Mouse (Mus musculus): ENCODE measurements around the gene 1700001F09Rik. TPM values are rescaled to one million over a fixed set of nuclear protein-coding genes. Genes with fewer than 3 reads are reported as not detected.
"Not testable (repeated sequence)": the region's sequence is repeated elsewhere in the genome, so short reads cannot be mapped to it uniquely, and the experiment has no call there.

The 1700001F09Rik gene
- polyA plus RNA-seq (2014; fragmentation: Nextera tagmentation; extraction: Ambion mirVana): not detected in 2 replicates

GRCm38 (mm10) chr14:43347711-43348110 lies at the start of gene 1700001F09Rik:
TSS of gene 1700001F09Rik (minus strand) at chr14:43347811.
- not testable (repeated sequence) for ATAC-seq (ENCODE audit: low FRiP score); H3K9ac ChIP-seq (ENCODE audit: low read length); H3K4me3 ChIP-seq (ENCODE audit: low read depth, low read length); DNase-seq (ENCODE audit: low spot score, missing footprints); H3K27me3 ChIP-seq (ENCODE audit: control insufficient read depth, insufficient read depth, low read length); H3K27ac ChIP-seq (ENCODE audit: low read depth, low read length); H3K4me2 ChIP-seq; H3K4me1 ChIP-seq (ENCODE audit: control insufficient read depth, insufficient read depth, low read length); H3K36me3 ChIP-seq (ENCODE audit: control insufficient read depth, insufficient read depth, low read length); H3K9me3 ChIP-seq (ENCODE audit: control insufficient read depth, low read length)

GRCm38 (mm10) chr14:43361713-43362112 lies 14.1 kb upstream of the 1700001F09Rik start:
- 87% methylated on average over 11 of the region's 11 CpGs for WGBS
- H3K4me1 ChIP-seq (ENCODE audit: control insufficient read depth, insufficient read depth, low read length); H3K4me2 ChIP-seq; H3K4me3 ChIP-seq (ENCODE audit: low read depth, low read length); ATAC-seq (ENCODE audit: low FRiP score); H3K9ac ChIP-seq (ENCODE audit: low read length); H3K9me3 ChIP-seq (ENCODE audit: control insufficient read depth, low read length); H3K27me3 ChIP-seq (ENCODE audit: control insufficient read depth, insufficient read depth, low read length); H3K27ac ChIP-seq (ENCODE audit: low read depth, low read length); DNase-seq (ENCODE audit: low spot score, missing footprints); H3K36me3 ChIP-seq (ENCODE audit: control insufficient read depth, insufficient read depth, low read length): not testable (repeated sequence)

GRCm38 (mm10) chr14:43359246-43359645 lies 11.6 kb upstream of the 1700001F09Rik start:
- not testable (repeated sequence) for H3K4me3 ChIP-seq (ENCODE audit: low read depth, low read length); H3K36me3 ChIP-seq (ENCODE audit: control insufficient read depth, insufficient read depth, low read length); H3K9ac ChIP-seq (ENCODE audit: low read length); H3K27me3 ChIP-seq (ENCODE audit: control insufficient read depth, insufficient read depth, low read length); H3K9me3 ChIP-seq (ENCODE audit: control insufficient read depth, low read length); H3K4me2 ChIP-seq; H3K4me1 ChIP-seq (ENCODE audit: control insufficient read depth, insufficient read depth, low read length); H3K27ac ChIP-seq (ENCODE audit: low read depth, low read length); DNase-seq (ENCODE audit: low spot score, missing footprints); ATAC-seq (ENCODE audit: low FRiP score)
- WGBS: 83% methylated on average over 1 of the region's 1 CpGs

DNA sequence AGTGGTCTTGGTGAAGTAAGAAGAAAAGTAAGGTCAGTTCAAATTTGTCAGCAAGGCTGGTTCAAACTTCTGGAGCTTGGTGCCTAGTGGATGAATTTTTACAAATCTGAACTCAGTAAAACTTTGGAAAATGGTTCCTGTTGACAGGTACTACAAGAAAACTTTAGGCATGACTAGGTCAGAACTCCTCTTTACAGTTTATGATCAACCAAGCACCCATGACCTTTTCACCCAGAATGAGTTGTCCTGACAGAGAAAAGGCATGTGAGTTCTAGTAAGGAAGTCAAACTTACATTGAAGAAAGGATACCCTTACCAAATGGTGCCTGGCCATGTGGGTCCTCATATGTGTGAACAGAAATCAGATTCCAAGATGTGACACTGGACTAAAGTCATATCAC lies 9.9 kb upstream of the 1700001F09Rik start:
- not testable (repeated sequence) for H3K36me3 ChIP-seq (ENCODE audit: control insufficient read depth, insufficient read depth, low read length); H3K27me3 ChIP-seq (ENCODE audit: control insufficient read depth, insufficient read depth, low read length); ATAC-seq (ENCODE audit: low FRiP score); H3K9me3 ChIP-seq (ENCODE audit: control insufficient read depth, low read length); DNase-seq (ENCODE audit: low spot score, missing footprints); H3K4me2 ChIP-seq; H3K4me1 ChIP-seq (ENCODE audit: control insufficient read depth, insufficient read depth, low read length); H3K4me3 ChIP-seq (ENCODE audit: low read depth, low read length); H3K9ac ChIP-seq (ENCODE audit: low read length); H3K27ac ChIP-seq (ENCODE audit: low read depth, low read length)

GRCm38 (mm10) chr14:43352944-43353343 lies 5.3 kb upstream of the 1700001F09Rik start:
- not testable (repeated sequence) for H3K27ac ChIP-seq (ENCODE audit: low read depth, low read length); H3K9me3 ChIP-seq (ENCODE audit: control insufficient read depth, low read length); H3K9ac ChIP-seq (ENCODE audit: low read length); H3K27me3 ChIP-seq (ENCODE audit: control insufficient read depth, insufficient read depth, low read length); ATAC-seq (ENCODE audit: low FRiP score); H3K36me3 ChIP-seq (ENCODE audit: control insufficient read depth, insufficient read depth, low read length); DNase-seq (ENCODE audit: low spot score, missing footprints); H3K4me1 ChIP-seq (ENCODE audit: control insufficient read depth, insufficient read depth, low read length); H3K4me3 ChIP-seq (ENCODE audit: low read depth, low read length); H3K4me2 ChIP-seq
- 89% methylated on average over 1 of the region's 2 CpGs for WGBS

DNA sequence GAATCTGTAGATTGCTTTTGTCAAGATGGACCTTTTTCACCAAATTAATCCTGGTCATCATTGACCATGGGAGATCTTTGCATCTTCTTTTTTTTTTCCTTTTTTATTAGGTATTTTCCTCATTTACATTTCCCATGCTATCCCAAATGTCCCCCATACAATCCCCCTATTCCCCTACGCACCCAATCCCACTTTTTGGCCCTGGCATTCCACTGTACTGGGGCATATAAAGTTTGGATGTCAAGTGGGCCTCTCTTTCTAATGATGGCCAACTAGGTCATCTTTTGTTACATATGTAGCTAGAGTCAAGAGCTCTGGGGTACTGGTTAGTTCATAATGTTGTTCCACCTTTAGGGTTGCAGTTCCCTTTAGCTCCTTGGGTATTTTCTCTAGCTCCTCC lies 10.0 kb downstream of the 1700001F09Rik start:
- ATAC-seq (ENCODE audit: low FRiP score); H3K4me2 ChIP-seq; H3K36me3 ChIP-seq (ENCODE audit: control insufficient read depth, insufficient read depth, low read length); H3K27ac ChIP-seq (ENCODE audit: low read depth, low read length); H3K27me3 ChIP-seq (ENCODE audit: control insufficient read depth, insufficient read depth, low read length); H3K9ac ChIP-seq (ENCODE audit: low read length); H3K4me3 ChIP-seq (ENCODE audit: low read depth, low read length); H3K9me3 ChIP-seq (ENCODE audit: control insufficient read depth, low read length); DNase-seq (ENCODE audit: low spot score, missing footprints); H3K4me1 ChIP-seq (ENCODE audit: control insufficient read depth, insufficient read depth, low read length): not testable (repeated sequence)
- 59% methylated on average over 1 of the region's 1 CpGs for WGBS

- H3K4me2 ChIP-seq: not testable (repeated sequence)
These were observed 16.2 kb downstream of the 1700001F09Rik start for GRCm38 (mm10) chr14:43331362-43331880.

DNA sequence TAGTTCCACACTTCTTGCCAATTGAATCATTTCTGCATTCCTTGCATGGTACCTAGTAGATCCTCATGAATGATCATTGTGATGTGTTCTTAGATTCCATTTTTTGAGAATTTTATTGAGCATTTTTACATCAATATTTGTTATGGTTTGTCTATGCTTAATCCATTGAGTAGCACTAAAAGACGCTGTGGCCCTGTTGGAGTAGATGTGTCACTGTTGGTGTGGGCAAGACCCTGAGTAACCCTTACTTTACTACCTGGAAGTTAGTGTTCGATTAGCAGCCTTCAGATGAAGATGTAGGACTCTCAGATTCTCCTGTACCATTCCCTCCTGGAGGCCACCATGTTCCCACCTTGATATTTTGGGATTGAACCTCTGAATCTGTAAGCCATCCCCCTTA lies 19.0 kb downstream of the 1700001F09Rik start:
- H3K36me3 ChIP-seq (ENCODE audit: control insufficient read depth, insufficient read depth, low read length); H3K4me3 ChIP-seq (ENCODE audit: low read depth, low read length); H3K4me1 ChIP-seq (ENCODE audit: control insufficient read depth, insufficient read depth, low read length); ATAC-seq (ENCODE audit: low FRiP score); DNase-seq (ENCODE audit: low spot score, missing footprints); H3K27ac ChIP-seq (ENCODE audit: low read depth, low read length); H3K9me3 ChIP-seq (ENCODE audit: control insufficient read depth, low read length); H3K9ac ChIP-seq (ENCODE audit: low read length); H3K27me3 ChIP-seq (ENCODE audit: control insufficient read depth, insufficient read depth, low read length); H3K4me2 ChIP-seq: not testable (repeated sequence)
- WGBS: 59% methylated on average over 2 of the region's 2 CpGs

More at GRCm38 (mm10) chr14:43331362-43331880, 16.2 kb downstream of the 1700001F09Rik start:
- not testable (repeated sequence) for H3K36me3 ChIP-seq (ENCODE audit: control insufficient read depth, insufficient read depth, low read length); DNase-seq (ENCODE audit: low spot score, missing footprints); H3K4me1 ChIP-seq (ENCODE audit: control insufficient read depth, insufficient read depth, low read length); ATAC-seq (ENCODE audit: low FRiP score); H3K27me3 ChIP-seq (ENCODE audit: control insufficient read depth, insufficient read depth, low read length); H3K9ac ChIP-seq (ENCODE audit: low read length); H3K27ac ChIP-seq (ENCODE audit: low read depth, low read length); H3K9me3 ChIP-seq (ENCODE audit: control insufficient read depth, low read length); H3K4me3 ChIP-seq (ENCODE audit: low read depth, low read length)
- 88% methylated on average over 9 of the region's 11 CpGs for WGBS

DNA sequence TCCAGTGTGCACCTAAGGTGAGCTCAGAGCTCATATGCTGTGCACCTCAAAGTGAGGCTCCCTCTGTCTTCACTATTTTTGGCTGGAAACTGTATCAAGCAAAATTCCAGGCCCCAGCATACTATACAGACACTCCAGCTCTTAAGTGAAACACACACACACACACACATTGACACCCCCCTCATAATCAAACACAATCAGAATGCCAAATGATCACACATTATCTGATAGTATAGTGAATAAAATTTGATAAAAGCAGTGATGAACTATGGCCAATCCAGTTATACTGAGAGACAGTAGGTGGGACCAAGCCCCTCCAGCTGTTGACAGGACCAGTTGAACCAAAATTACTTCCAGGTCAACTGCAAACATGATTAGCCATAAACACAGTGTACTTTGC lies 28.1 kb downstream of the 1700001F09Rik start:
- not testable (repeated sequence) for H3K36me3 ChIP-seq (ENCODE audit: control insufficient read depth, insufficient read depth, low read length); H3K27me3 ChIP-seq (ENCODE audit: control insufficient read depth, insufficient read depth, low read length); ATAC-seq (ENCODE audit: low FRiP score); H3K9ac ChIP-seq (ENCODE audit: low read length); H3K9me3 ChIP-seq (ENCODE audit: control insufficient read depth, low read length); H3K4me1 ChIP-seq (ENCODE audit: control insufficient read depth, insufficient read depth, low read length); H3K27ac ChIP-seq (ENCODE audit: low read depth, low read length); H3K4me3 ChIP-seq (ENCODE audit: low read depth, low read length); H3K4me2 ChIP-seq
- DNase-seq (ENCODE audit: low spot score, missing footprints): peak; percentile 12

DNA sequence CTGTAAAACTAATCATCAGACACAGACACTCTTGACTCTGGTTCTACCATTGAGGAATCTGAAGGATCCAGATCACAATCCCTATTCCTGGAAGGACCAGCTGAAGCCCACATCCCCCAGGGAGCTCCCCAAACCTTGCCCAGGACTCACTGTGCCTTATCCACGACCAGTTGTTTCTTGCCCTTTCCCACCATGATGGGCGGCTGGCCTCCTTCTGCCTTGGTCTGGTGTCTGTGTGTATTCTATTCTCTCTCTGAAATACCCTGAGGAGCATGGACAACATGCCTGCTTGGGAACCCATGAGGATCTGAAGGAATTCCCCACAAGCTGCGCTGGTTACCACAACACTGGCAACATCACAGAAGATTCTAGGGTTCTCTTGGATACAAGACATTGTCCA lies 54.1 kb downstream of the 1700001F09Rik start, which contains the start of gene Gm8127:
TSS of gene Gm8127 (minus strand) at position 330 of the 400 bp plus-strand sequence.
- not testable (repeated sequence) for H3K27me3 ChIP-seq (ENCODE audit: control insufficient read depth, insufficient read depth, low read length); DNase-seq (ENCODE audit: low spot score, missing footprints); H3K9me3 ChIP-seq (ENCODE audit: control insufficient read depth, low read length); H3K4me2 ChIP-seq; H3K4me1 ChIP-seq (ENCODE audit: control insufficient read depth, insufficient read depth, low read length); H3K4me3 ChIP-seq (ENCODE audit: low read depth, low read length); H3K27ac ChIP-seq (ENCODE audit: low read depth, low read length); H3K9ac ChIP-seq (ENCODE audit: low read length); ATAC-seq (ENCODE audit: low FRiP score); H3K36me3 ChIP-seq (ENCODE audit: control insufficient read depth, insufficient read depth, low read length)
- WGBS: 78% methylated on average over 3 of the region's 3 CpGs

Measured in midbrain, embryonic 11.5 days (tissue).